Mouse (Mus musculus): ENCODE results near the gene Rad54l.

GRCm38 (mm10) chr4:116059012-116059726 lies 64.3 kb downstream of the Rad54l start:
- TF ChIP-seq CTCF (IDR thresholded peaks at IDR 0.05; ENCODE audit: low read depth, low read length), result no peak
- TF ChIP-seq GATA2 (IDR thresholded peaks at IDR 0.05; ENCODE audit: borderline replicate concordance, low read depth, low read length), result no peak
- TF ChIP-seq TAL1 (conservative IDR thresholded peaks at IDR 0.05; ENCODE audit: low read depth, low read length), result no peak
- no peak for TF ChIP-seq POLR2AphosphoS5 (IDR thresholded peaks at IDR 0.05; ENCODE audit: insufficient replicate concordance, low read depth, low read length)

Data from G1E (cell line).